Mouse (Mus musculus) liver, embryonic 14.5 days (tissue): Measurements from ENCODE around the gene Ss18l1. TPM values are rescaled to one million over a fixed set of nuclear protein-coding genes. Genes with fewer than 3 reads are reported as not detected.

Source experiments
- ATAC-seq: fragments of 200-750 bp; cut with Nextera tagmentation; 2 replicates; pipeline ENCODE4 v1.8.0; 2017; ENCODE audit warnings: moderate number of reproducible peaks, mild to moderate bottlenecking, moderate library complexity; ENCODE audit not compliant: insufficient read depth
- DNase-seq, 3 experiments: peaks; one replicate each; pipeline ENCODE4 v3.0.0-alpha.2; 2012 to 2013; ENCODE audit warnings: low read depth in 3 of 3, low spot score in 3 of 3
- H3K27ac ChIP-seq: fragments of 300-500 bp; sonication (generic); 2 replicates; pipeline ENCODE4 v1.5.1; 2014; ENCODE audit warnings: moderate library complexity, mild to moderate bottlenecking, control low read depth, inconsistent platforms
- H3K27me3 ChIP-seq: fragments of 300-500 bp; sonication (generic); 2 replicates; pipeline ENCODE4 v1.6.1; 2014; ENCODE audit warnings: mild to moderate bottlenecking, low read length, moderate library complexity; ENCODE audit not compliant: control insufficient read depth, insufficient read depth
- H3K36me3 ChIP-seq: fragments of 300-500 bp; sonication (generic); replicated peaks from 2 replicates; pipeline ENCODE4 v1.6.1; 2014; ENCODE audit warnings: low read depth; ENCODE audit not compliant: control insufficient read depth, insufficient read depth
- H3K4me1 ChIP-seq, 2 experiments: fragments of 200-500 bp in 1 of 2; fragments of 300-500 bp in 1 of 2; sonication (generic) in 1 of 2; replicated peaks; 2 replicates each; pipeline ENCODE4 v1.6.1; 2012 to 2014; ENCODE audit warnings: antibody characterized with exemption in 1 of 2, inconsistent platforms in 1 of 2, low read length in 1 of 2; ENCODE audit not compliant: control insufficient read depth in 2 of 2, insufficient read depth in 2 of 2
- H3K4me2 ChIP-seq: fragments of 300-500 bp; sonication (generic); 2 replicates; pipeline ENCODE4 v1.6.1; 2014; ENCODE audit warnings: low read depth, mild to moderate bottlenecking, control low read depth, moderate library complexity
- H3K4me3 ChIP-seq, 2 experiments: fragments of 200-500 bp in 1 of 2; fragments of 300-500 bp in 1 of 2; sonication (generic) in 1 of 2; 2 replicates each; pipeline ENCODE4 v1.5.1; 2012 to 2014; ENCODE audit warnings: low read depth in 2 of 2, low read length in 2 of 2, mild to moderate bottlenecking in 2 of 2, control low read depth in 1 of 2, inconsistent platforms in 1 of 2, moderate library complexity in 1 of 2; ENCODE audit not compliant: insufficient read depth in 1 of 2
- H3K9ac ChIP-seq: fragments of 300-500 bp; sonication (generic); replicated peaks from 2 replicates; pipeline ENCODE4 v1.6.1; 2014; ENCODE audit warnings: mild to moderate bottlenecking, control low read depth, moderate library complexity
- H3K9me3 ChIP-seq: fragments of 300-500 bp; sonication (generic); 2 replicates; pipeline ENCODE4 v1.6.1; 2016; ENCODE audit warnings: low read length, mixed read lengths; ENCODE audit not compliant: control insufficient read depth
- CTCF ChIP-seq: IDR thresholded peaks from 2 replicates; pipeline ENCODE4 v1.5.1; 2016; ENCODE audit warnings: antibody characterized with exemption, low read depth, control low read depth
- EP300 ChIP-seq: IDR thresholded peaks from 2 replicates; pipeline ENCODE4 v1.6.1; 2016; ENCODE audit warnings: antibody characterized with exemption, low read depth
- WGBS: fragments of 180-500 bp; shearing (Covaris S2); extraction: QIAGEN DNeasy Blood & Tissue Kit; methylation state at CpG from one replicate; pipeline ENCODE4 v1.1.7; 2014; ENCODE audit not compliant: insufficient replicate concordance; 5-methylcytosine and 5-hydroxymethylcytosine counted together
- polyA plus RNA-seq, 2 experiments: library from polyadenylated mRNA; depleted of rRNA in 1 of 2; stranded (reverse) in 1 of 2; unstranded in 1 of 2; fragments of >200 nt; fragmentation: Nextera tagmentation in 1 of 2; extraction: Ambion mirVana in 1 of 2; gene quantifications; 2 replicates each; pipeline versions ENCODE4 v1.2.1 to v1.2.3; 2012 to 2014

Gene Ss18l1
- polyA plus RNA-seq, 2 experiments: 0.37 to 1.3 TPM

- Histone ChIP-seq H3K4me3 (no peak overlapping the region), H3K36me3 (no peaks in the 10 kb centered on the region), H3K27ac (no peak overlapping the region), H3K9ac (no peak overlapping the region), H3K27me3 (no peaks in the 10 kb centered on the region), H3K9me3 (no peaks in the 10 kb centered on the region), H3K4me2 (no peak overlapping the region), H3K4me1 (no peaks in the 10 kb centered on the region)
- ATAC-seq: no peak
- 85% methylated on average over 9 of the region's 9 CpGs for WGBS
- TF ChIP-seq EP300: no peak
- TF ChIP-seq CTCF: no peak
- DNase-seq: no peak
Observed at GRCm38 (mm10) chr2:180053001-180053400, 10.7 kb downstream of the Ss18l1 start.

- Histone ChIP-seq H3K4me1 (no peaks in the 10 kb centered on the region), H3K27ac (no peak overlapping the region), H3K27me3 (no peaks in the 10 kb centered on the region), H3K4me2 (no peak overlapping the region), H3K4me3 (no peak overlapping the region), H3K9me3 (no peaks in the 10 kb centered on the region), H3K36me3 (no peaks in the 10 kb centered on the region), H3K9ac (no peak overlapping the region)
- DNase-seq (no peak), ATAC-seq (no peak)
- TF ChIP-seq CTCF: no peak
- TF ChIP-seq EP300: no peak
- WGBS: 76% methylated on average over 11 of the region's 11 CpGs
Observed at GRCm38 (mm10) chr2:180063338-180064131, 21.2 kb downstream of the Ss18l1 start.

- whole genome bisulfite sequencing: 28% methylated on average over 20 of the region's 20 CpGs
- DNase-seq (no peak), ATAC-seq (peak; percentile 61)
- peaks cover 3 to 4% of the 10 kb centered on the region in 2 experiments for H3K4me1 ChIP-seq
- peak overlapping the region; percentile 76 for H3K4me2 ChIP-seq
- H3K27ac ChIP-seq: no peak overlapping the region
- no peaks in the 10 kb centered on the region for H3K27me3 ChIP-seq
- TF ChIP-seq CTCF (no peak), EP300 (no peak)
- H3K36me3 ChIP-seq: no peaks in the 10 kb centered on the region
- no peaks in the 10 kb centered on the region for H3K9me3 ChIP-seq
- H3K9ac ChIP-seq: peak overlapping the region; percentile 82
- H3K4me3 ChIP-seq: peak overlapping the region; percentile 78 to 90
Observed at GRCm38 (mm10) chr2:180069770-180070480, 27.6 kb downstream of the Ss18l1 start.

GRCm38 (mm10) chr2:180070481-180071453 lies 28.5 kb downstream of the Ss18l1 start, which contains the start of gene Mtg2:
Mtg2 (plus strand) TSS chr2:180070588.
- Histone ChIP-seq H3K4me2 (peak within 1 kb of the TSS; percentile 76), H3K36me3 (no peaks in the 10 kb centered on the region), H3K27me3 (no peaks in the 10 kb centered on the region), H3K4me3 (peak within 1 kb of the TSS; percentile 78 to 90), H3K27ac (peak within 1 kb of the TSS; percentile 50), H3K4me1 (peaks cover 3 to 4% of the 10 kb centered on the region in 2 experiments), H3K9me3 (no peaks in the 10 kb centered on the region), H3K9ac (peak within 1 kb of the TSS; percentile 82)
- WGBS: 6% methylated on average over 58 of the region's 58 CpGs
- peak; percentile 76 to 82 (median 77) for DNase-seq
- no peak for TF ChIP-seq EP300
- peak; percentile 10; the same call in 1 of the 2 replicates for TF ChIP-seq CTCF
- ATAC-seq: peak; percentile 94
